Mouse (Mus musculus): ENCODE data around the gene Krtap13-1. TPM values are rescaled to one million over a fixed set of nuclear protein-coding genes. Genes with fewer than 3 reads are reported as not detected.

Gene Krtap13-1
- not detected for total RNA-seq (2023)

GRCm38 (mm10) chr16:88728812-88729275 is at the start of gene Krtap13-1:
TSS of gene Krtap13-1 (plus strand) at chr16:88728862.

GRCm38 (mm10) chr16:88707496-88708012 is 21.1 kb upstream of the Krtap13-1 start, which contains the start of gene 2310061N02Rik:
TSS of gene 2310061N02Rik (minus strand) at chr16:88707962.

DNA sequence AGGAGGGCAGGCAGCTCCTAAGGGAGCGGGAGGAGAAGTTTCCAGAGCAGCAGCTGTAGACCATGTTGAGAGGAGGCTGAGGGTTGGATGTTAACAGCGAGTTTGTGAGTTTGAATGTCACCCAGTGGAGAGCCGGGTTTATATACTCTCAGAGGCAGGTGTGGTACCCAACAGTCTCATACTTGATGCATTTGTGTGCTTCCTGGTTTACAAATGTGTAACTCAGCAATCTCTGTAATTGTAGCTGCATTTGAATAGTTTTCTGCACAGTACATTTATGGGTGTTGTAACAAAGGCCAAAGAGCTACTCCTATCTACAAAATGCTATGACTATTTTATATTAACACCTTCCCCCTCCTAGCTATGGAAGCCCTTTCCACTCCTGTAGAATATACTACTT is 22.9 kb downstream of the Krtap13-1 start, which contains the start of gene Krtap13:
Gene Krtap13, minus strand, starts transcription at position 101 of the 400 bp plus-strand sequence.

GRCm38 (mm10) chr16:88758547-88758946 is 29.9 kb downstream of the Krtap13-1 start, which contains the start of gene 2310034C09Rik:
TSS of gene 2310034C09Rik (plus strand) at chr16:88758847.

GRCm38 (mm10) chr16:88774106-88774505 is 45.4 kb downstream of the Krtap13-1 start, which contains the start of gene 2310057N15Rik:
TSS of gene 2310057N15Rik (minus strand) at chr16:88774206.

DNA sequence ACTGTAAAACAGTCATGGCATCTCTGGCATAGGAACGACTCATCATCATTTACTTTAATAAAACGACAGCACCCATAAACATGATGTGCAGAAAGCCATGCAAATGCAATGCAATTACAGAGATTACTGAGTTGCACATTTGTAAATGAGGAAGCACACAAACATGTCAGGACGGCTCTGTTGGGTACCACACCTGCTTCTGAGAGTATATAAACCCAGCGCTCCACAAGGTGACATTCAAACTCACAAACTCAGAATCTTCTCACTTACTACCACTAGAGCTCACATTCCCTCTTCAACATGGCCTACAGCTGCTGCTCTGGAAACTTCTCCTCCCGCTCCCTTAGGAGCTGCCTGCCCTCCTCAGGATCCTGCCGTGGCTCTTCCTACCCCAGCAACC is 48.9 kb downstream of the Krtap13-1 start, which contains the start of gene Gm5965:
Gene Gm5965, plus strand, starts transcription at position 301 of the 400 bp plus-strand sequence.

Other genes with a start within 250 kb of the Krtap13-1 start
- gene Cldn17, start 221.9 kb upstream of the Krtap13-1 start, total RNA-seq (2023) = not detected
- not detected for gene Cldn8, start 165.7 kb upstream of the Krtap13-1 start, total RNA-seq (2023)
- gene Krtap24-1, start 116.6 kb upstream of the Krtap13-1 start, total RNA-seq (2023) = not detected
- not detected for gene 2310079G19Rik, start 101.2 kb upstream of the Krtap13-1 start, total RNA-seq (2023)
- gene Krtap26-1, start 81.1 kb upstream of the Krtap13-1 start, total RNA-seq (2023) = not detected
- gene Krtap27-1, start 57.2 kb upstream of the Krtap13-1 start, total RNA-seq (2023) = not detected
- gene 2310061N02Rik, start 20.9 kb upstream of the Krtap13-1 start, total RNA-seq (2023) = not detected
- gene Krtap13, start 22.8 kb downstream of the Krtap13-1 start, total RNA-seq (2023) = not detected
- not detected for gene 2310034C09Rik, start 30.0 kb downstream of the Krtap13-1 start, total RNA-seq (2023)
- gene 2310057N15Rik, start 45.3 kb downstream of the Krtap13-1 start, total RNA-seq (2023) = not detected
- gene Gm5965, start 49.0 kb downstream of the Krtap13-1 start, total RNA-seq (2023) = not detected
- gene Gm20741, start 83.4 kb downstream of the Krtap13-1 start, total RNA-seq (2023) = not detected
- not detected for gene Krtap15, start 91.4 kb downstream of the Krtap13-1 start, total RNA-seq (2023)
- gene Krtap14, start 97.3 kb downstream of the Krtap13-1 start, total RNA-seq (2023) = not detected
- gene Krtap19-1, start 140.5 kb downstream of the Krtap13-1 start, total RNA-seq (2023) = not detected
- not detected for gene Krtap19-2, start 145.4 kb downstream of the Krtap13-1 start, total RNA-seq (2023)
- gene Krtap19-3, start 149.2 kb downstream of the Krtap13-1 start, total RNA-seq (2023) = not detected
- gene Krtap19-4, start 156.2 kb downstream of the Krtap13-1 start, total RNA-seq (2023) = not detected
- not detected for gene Krtap19-5, start 167.6 kb downstream of the Krtap13-1 start, total RNA-seq (2023)
- gene Krtap19-9b, start 203.4 kb downstream of the Krtap13-1 start, total RNA-seq (2023) = not detected
- gene Krtap16-3, start 234.0 kb downstream of the Krtap13-1 start, total RNA-seq (2023) = not detected

All from CD4-positive naive resting alpha-beta T cell, adult 57 days (primary cell).